Mouse (Mus musculus) lung, postnatal 0 days (tissue): ENCODE results near the gene Lhfp.

ENCODE experiments used
- CTCF ChIP-seq: IDR thresholded peaks from 2 replicates; pipeline ENCODE4 v1.5.1; 2016; ENCODE audit warnings: antibody characterized with exemption, mild to moderate bottlenecking
- EP300 ChIP-seq: IDR thresholded peaks from 2 replicates; pipeline ENCODE4 v1.6.1; 2016; ENCODE audit warnings: antibody characterized with exemption, mild to moderate bottlenecking, control low read depth

GRCm38 (mm10) chr3:53142528-53142927 lies 101.2 kb downstream of the Lhfp start:
- TF ChIP-seq CTCF (no peak), EP300 (no peak)
